Mouse (Mus musculus): ENCODE results near the gene Slx4ip. TPM values are rescaled to one million over a fixed set of nuclear protein-coding genes. Genes with fewer than 3 reads are reported as not detected.

Gene Slx4ip
- total RNA-seq, 1 experiment from 2014 or later = 5.7 TPM

- ATAC-seq (ENCODE audit: extremely low read depth, insufficient number of reproducible peaks, low FRiP score, poor library complexity, severe bottlenecking) = peak; percentile 36; the same call in 1 of the 2 replicates
Observed at GRCm38 (mm10) chr2:136936391-136937288, 45.6 kb downstream of the Slx4ip start.

- no peak for ATAC-seq (ENCODE audit: extremely low read depth, insufficient number of reproducible peaks, low FRiP score, poor library complexity, severe bottlenecking)
Observed at GRCm38 (mm10) chr2:136938249-136938648, 47.2 kb downstream of the Slx4ip start.

GRCm38 (mm10) chr2:136946297-136946696 lies 55.3 kb downstream of the Slx4ip start:
- ATAC-seq (ENCODE audit: extremely low read depth, insufficient number of reproducible peaks, low FRiP score, poor library complexity, severe bottlenecking) = no peak

GRCm38 (mm10) chr2:136947500-136947899 lies 56.5 kb downstream of the Slx4ip start:
- ATAC-seq (ENCODE audit: extremely low read depth, insufficient number of reproducible peaks, low FRiP score, poor library complexity, severe bottlenecking) = no peak

GRCm38 (mm10) chr2:136947937-136948336 lies 56.9 kb downstream of the Slx4ip start:
- ATAC-seq (ENCODE audit: extremely low read depth, insufficient number of reproducible peaks, low FRiP score, poor library complexity, severe bottlenecking) = no peak

GRCm38 (mm10) chr2:136952238-136952637 lies 61.2 kb downstream of the Slx4ip start:
- ATAC-seq (ENCODE audit: extremely low read depth, insufficient number of reproducible peaks, low FRiP score, poor library complexity, severe bottlenecking) = no peak

GRCm38 (mm10) chr2:136955726-136956571 lies 64.9 kb downstream of the Slx4ip start:
- no peak for ATAC-seq (ENCODE audit: extremely low read depth, insufficient number of reproducible peaks, low FRiP score, poor library complexity, severe bottlenecking)

- no peak for ATAC-seq (ENCODE audit: extremely low read depth, insufficient number of reproducible peaks, low FRiP score, poor library complexity, severe bottlenecking)
Observed at GRCm38 (mm10) chr2:136958697-136959096, 67.7 kb downstream of the Slx4ip start.

GRCm38 (mm10) chr2:136975774-136976173 lies 84.8 kb downstream of the Slx4ip start:
- ATAC-seq (ENCODE audit: extremely low read depth, insufficient number of reproducible peaks, low FRiP score, poor library complexity, severe bottlenecking) = no peak

GRCm38 (mm10) chr2:136979056-136979772 lies 88.2 kb downstream of the Slx4ip start:
- no peak for ATAC-seq (ENCODE audit: extremely low read depth, insufficient number of reproducible peaks, low FRiP score, poor library complexity, severe bottlenecking)

- ATAC-seq (ENCODE audit: extremely low read depth, insufficient number of reproducible peaks, low FRiP score, poor library complexity, severe bottlenecking) = no peak
Observed at GRCm38 (mm10) chr2:136981062-136981879, 90.3 kb downstream of the Slx4ip start.

- no peak for ATAC-seq (ENCODE audit: extremely low read depth, insufficient number of reproducible peaks, low FRiP score, poor library complexity, severe bottlenecking)
Observed at GRCm38 (mm10) chr2:136983959-136984358, 92.9 kb downstream of the Slx4ip start.

- ATAC-seq (ENCODE audit: extremely low read depth, insufficient number of reproducible peaks, low FRiP score, poor library complexity, severe bottlenecking) = no peak
Observed at GRCm38 (mm10) chr2:136985998-136986730, 95.1 kb downstream of the Slx4ip start.

GRCm38 (mm10) chr2:136993116-136993515 lies 102.1 kb downstream of the Slx4ip start:
- no peak for ATAC-seq (ENCODE audit: extremely low read depth, insufficient number of reproducible peaks, low FRiP score, poor library complexity, severe bottlenecking)

GRCm38 (mm10) chr2:136997104-136997503 lies 106.1 kb downstream of the Slx4ip start:
- no peak for ATAC-seq (ENCODE audit: extremely low read depth, insufficient number of reproducible peaks, low FRiP score, poor library complexity, severe bottlenecking)

GRCm38 (mm10) chr2:137002031-137002430 lies 111.0 kb downstream of the Slx4ip start:
- ATAC-seq (ENCODE audit: extremely low read depth, insufficient number of reproducible peaks, low FRiP score, poor library complexity, severe bottlenecking) = no peak

- no peak for ATAC-seq (ENCODE audit: extremely low read depth, insufficient number of reproducible peaks, low FRiP score, poor library complexity, severe bottlenecking)
Observed at GRCm38 (mm10) chr2:137006656-137007055, 115.6 kb downstream of the Slx4ip start.

GRCm38 (mm10) chr2:137011980-137012379 lies 121.0 kb downstream of the Slx4ip start:
- no peak for ATAC-seq (ENCODE audit: extremely low read depth, insufficient number of reproducible peaks, low FRiP score, poor library complexity, severe bottlenecking)

All from neutrophil, adult 5-6 weeks (primary cell).